Mouse (Mus musculus) olfactory bulb, adult 2 months (tissue): ENCODE measurements around the gene Fgfr2.

Experiments used
- CTCF ChIP-seq: fragments of 200-500 bp; IDR thresholded peaks from 2 replicates; pipeline ENCODE4 v1.5.1; 2012; ENCODE audit warnings: low read depth, mild to moderate bottlenecking, low read length, moderate library complexity; ENCODE audit not compliant: insufficient read depth
- POLR2A ChIP-seq: fragments of 200-500 bp; IDR thresholded peaks from 2 replicates; pipeline ENCODE4 v1.6.1; 2012; ENCODE audit warnings: mild to moderate bottlenecking, low read depth, low read length, moderate library complexity; ENCODE audit not compliant: insufficient read depth

- TF ChIP-seq CTCF (no peak), POLR2A (no peak)
Measured at GRCm38 (mm10) chr7:130311362-130311761, 2811.8 kb downstream of the Fgfr2 start.
